Mouse (Mus musculus): ENCODE measurements at regions not wholly inside any gene's neighbourhood (a gene's known extent, or its start where the extent isn't known, plus 50 kb on each side); places are given as distances from the start of the nearest gene placed in this dataset.
A peak's percentile ranks its signal among the peaks of the same experiment; 100 is the strongest.

DNA sequence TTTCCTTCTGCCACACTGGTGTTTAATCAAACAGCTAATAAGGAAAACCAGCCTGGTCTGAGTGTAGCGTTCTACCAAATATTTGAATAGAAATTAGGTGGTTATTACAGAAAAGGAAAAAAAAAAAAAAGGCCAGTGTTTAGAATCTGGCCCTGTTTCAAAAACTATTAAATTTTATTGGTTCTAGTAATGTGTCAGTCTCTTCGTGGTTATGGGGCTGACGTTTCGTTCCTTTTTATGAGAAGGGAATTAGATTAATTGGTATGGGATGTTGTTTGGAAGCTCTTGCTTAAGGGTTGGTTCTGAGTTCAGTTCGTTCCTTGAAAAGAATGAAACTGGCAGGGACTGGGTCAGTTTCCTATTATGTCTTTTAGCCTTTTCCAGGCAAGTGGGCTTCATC, 241.5 kb upstream of the Mmadhc start:
- DNase-seq (ENCODE audit: low spot score in 2 of 2), result no peak

DNA sequence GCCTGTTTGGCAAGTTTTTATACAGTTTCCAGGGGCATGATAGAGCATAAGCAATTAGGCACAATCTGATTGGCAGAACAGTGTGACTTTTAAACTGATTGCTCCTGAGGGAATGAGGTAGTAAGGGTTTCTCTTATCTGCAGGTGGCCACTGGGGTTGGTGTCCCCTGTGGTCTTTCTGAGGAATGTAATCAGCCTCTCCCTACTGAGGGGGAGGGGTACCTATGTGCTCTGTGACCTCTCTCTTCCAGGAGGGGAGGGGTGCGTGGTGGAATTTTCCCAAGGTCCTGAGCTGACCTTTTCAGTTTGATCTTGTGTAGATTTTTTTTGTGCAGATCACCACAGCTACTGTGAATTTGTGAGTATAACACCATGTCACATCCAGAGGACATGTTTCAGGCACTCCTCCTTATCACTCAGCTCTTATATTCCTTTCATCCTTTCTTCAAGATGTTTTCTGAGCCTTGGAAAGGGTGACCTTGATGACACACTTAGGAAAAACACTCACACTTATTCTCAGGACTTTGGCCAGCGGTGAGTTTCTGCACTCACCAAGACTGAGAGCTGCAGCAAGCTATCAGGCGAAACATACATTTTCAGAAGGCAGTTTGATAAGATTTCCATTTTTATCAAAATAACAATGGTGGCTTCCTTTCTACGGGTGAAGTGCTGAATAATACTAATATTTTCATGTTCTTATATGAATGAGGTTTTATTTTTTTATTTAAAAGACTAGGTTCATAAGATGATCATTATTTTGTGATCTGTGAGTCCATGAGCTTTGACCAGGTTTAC, 238.7 kb upstream of the Mmadhc start:
- no peak for DNase-seq (ENCODE audit: low spot score in 2 of 2)

DNA sequence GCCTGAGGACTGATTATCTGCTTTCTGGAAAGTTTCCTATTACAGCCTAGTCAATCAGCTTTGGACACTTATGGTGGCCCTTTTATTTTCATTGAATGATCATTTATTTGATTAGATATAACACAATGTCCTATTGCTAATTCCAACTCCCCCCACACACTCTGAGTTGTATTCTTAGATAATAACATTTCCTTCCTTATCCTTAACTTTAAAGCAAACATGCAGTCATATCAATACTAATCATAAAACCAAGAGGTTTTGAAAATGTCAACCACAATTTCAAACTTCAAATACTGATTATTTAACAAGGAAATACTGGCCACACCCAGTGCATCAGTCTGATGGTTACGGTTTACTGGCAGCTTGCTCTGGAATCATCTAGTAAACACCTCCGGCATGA, 237.1 kb upstream of the Mmadhc start:
- DNase-seq (ENCODE audit: low spot score in 2 of 2), result no peak

DNA sequence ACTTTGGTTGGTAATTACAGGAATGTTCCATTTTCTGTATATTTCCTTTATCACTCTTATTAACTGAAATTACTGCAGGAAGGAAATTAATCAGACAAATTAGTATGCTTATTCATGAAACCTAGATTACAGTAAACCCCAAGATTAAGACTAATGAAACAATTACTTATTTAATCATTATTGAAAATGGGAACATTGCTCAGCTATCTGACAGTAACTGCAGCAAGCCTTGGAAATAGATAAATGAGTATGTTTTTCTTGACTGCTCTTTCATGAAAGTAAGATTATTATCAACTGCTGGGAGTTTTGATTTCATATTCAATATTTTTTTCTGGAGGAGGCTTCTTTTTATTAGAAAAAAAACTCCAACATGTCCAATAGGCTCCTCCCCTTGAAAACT, 230.8 kb upstream of the Mmadhc start:
- no peak for DNase-seq (ENCODE audit: low spot score in 2 of 2)

DNA sequence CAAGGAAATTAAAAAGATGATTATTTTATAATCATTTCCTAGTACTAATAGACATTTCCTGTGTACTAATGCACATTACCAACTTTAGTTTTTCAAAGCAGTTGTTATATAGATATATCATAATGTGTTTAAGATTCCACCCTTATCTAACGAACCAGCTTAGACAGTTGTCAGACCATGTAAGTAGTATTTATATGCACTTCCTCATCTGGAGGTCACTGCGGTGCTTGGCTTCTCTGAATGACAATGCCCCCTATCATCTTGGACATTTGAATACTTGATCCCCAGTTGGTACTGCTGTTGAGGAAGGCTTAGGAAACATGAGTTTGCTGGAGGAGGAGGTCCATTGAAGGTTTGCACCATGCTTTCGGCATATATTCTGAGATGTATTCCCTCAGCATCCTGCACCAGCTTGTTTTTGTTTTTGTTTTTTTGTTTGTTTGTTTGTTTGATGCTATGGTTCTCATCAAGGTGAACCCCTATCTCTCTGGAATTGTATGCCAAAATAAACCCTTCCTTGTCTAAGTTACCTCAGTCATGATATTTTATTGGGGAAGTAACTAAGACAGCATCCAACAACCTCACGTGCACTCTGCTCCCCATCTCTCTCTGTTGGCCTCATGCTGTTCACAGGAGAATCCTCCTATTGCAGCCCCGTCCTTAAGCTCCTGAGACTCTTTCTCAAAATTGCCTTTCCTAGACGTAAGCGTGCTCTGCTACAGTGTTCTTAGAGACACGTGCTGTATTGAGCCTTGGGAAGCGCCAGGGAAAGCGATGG, 228.4 kb upstream of the Mmadhc start:
- no peak for DNase-seq (ENCODE audit: low spot score in 2 of 2)

DNA sequence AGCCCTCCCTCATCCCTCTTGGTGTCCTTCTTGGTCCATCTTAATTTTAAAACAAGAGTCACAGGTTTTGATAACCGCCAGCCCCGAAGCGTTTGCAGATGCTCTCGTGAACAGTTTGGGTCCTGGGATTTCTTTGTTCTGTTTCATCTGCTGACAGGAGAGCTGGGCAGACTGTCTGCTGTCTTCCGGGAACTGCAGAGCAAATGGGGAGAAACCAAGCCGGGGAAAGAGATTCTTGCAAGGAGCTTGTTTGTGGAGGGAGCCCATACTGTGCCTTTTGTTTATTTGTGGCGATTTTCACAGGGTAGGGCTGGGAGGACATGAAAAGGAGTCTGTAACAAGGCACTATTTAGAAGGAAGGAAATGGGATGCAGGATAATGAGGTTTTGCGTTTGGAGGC, 223.6 kb upstream of the Mmadhc start:
- DNase-seq (ENCODE audit: low spot score in 2 of 2), result no peak

DNA sequence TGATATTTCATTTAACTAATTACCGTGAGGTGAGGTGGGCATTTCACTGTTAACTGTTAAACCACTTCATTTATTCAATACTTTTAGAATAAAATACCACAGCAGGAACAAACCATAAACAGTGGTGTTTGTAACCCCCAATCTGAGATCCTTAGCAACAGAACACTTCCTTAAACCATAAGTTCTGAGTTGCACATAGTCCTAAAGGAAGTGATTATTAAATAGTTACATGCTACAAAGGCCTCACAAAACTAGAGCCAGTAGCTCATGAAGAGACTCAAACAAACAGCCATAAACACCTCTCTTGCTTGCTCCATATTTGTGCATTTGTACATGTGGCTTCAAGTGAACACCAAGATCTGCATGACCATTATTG, 222.5 kb upstream of the Mmadhc start:
- no peak for DNase-seq (ENCODE audit: low spot score in 2 of 2)

DNA sequence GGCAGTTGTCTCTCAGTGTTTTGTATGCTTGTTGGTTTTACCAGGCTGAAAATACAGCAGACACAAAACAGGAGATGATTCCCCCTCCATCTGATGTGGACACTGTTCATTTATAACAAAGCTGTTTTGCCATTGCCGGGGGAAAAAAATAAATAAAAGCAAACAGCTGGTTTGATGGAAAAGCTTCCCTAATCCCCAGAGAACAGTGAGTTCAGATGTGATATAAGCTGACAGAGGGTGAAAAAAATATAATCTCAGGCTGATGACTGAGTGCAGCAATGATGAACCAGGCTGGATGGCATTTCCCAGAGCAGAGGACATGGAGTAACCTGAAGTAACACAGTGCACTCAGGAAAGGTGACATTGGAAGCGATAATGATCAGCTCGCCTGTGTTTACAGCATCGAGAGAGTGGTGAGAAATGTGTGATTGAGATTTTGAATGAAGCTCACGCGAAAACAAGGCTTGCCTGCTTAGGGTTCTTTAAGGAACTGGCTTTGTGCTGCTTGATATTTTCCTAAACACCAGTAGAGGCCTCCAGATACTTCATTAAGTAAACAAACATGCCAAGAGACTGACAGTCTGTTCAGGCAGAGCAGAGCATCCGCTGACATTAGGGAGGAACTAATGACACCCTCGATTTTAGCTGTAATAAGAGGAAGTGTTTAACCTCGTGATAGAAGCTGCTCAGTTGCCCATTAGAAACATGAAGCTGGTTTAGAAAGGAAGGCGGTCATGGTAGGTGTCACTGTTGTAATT, 221.9 kb upstream of the Mmadhc start:
- DNase-seq (ENCODE audit: low spot score in 2 of 2), result no peak

DNA sequence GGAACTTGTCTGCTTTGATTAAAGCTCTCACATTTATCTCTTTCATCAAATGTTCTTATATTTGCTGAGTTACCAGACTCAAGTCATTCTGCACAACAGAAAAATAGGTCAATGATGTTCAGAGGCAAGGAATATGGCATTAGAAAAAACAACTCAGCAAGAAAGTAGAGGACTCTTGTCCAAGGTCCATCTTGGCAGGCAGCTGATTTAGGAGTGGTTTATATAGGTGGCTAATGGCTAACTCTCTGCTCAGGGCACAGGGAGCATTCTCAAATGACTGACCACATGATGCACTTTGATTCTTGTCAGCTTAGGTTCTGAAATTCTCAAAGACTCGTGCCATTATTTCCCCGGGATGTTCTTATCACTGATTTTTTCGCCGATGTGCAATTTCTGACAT, 216.7 kb upstream of the Mmadhc start:
- no peak for DNase-seq (ENCODE audit: low spot score in 2 of 2)

DNA sequence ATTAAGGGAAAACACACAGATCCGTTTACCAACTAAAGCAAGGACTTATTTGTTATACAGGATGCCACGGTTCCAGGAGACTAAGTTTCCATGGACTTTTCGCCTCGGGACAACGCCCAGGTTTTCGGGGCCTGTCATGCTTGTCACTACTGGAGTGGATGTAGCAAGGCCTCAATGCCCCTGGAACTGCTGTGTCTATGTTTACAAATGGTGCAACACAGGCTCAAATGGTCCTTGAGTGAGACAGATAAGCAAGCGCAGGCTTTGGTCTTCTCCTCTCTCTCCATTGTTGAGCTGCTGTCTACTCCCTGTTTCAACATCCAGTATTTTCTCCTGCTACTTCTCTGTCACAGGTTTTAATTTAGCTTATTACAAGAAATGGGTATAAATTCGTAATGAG, 202.1 kb upstream of the Mmadhc start:
- no peak for DNase-seq (ENCODE audit: low spot score in 2 of 2)

DNA sequence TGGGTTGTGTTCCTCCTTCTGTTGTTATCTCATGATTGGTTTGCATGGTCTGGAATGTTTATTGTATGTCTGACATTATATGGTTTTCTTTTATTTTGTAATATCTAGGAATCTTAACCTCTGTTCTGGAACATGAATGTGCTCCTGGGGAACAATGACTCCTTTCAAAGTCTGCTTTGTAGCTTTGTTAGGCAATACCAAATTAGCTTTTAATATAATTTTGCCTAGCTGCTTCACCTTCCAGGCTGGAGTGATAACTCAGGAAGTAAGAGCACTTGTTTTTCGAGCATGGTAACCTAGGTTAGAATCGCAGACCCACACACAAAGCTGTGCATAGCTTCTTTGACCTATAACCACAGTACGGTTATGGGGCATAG, 199.4 kb upstream of the Mmadhc start:
- no peak for DNase-seq (ENCODE audit: low spot score in 2 of 2)

DNA sequence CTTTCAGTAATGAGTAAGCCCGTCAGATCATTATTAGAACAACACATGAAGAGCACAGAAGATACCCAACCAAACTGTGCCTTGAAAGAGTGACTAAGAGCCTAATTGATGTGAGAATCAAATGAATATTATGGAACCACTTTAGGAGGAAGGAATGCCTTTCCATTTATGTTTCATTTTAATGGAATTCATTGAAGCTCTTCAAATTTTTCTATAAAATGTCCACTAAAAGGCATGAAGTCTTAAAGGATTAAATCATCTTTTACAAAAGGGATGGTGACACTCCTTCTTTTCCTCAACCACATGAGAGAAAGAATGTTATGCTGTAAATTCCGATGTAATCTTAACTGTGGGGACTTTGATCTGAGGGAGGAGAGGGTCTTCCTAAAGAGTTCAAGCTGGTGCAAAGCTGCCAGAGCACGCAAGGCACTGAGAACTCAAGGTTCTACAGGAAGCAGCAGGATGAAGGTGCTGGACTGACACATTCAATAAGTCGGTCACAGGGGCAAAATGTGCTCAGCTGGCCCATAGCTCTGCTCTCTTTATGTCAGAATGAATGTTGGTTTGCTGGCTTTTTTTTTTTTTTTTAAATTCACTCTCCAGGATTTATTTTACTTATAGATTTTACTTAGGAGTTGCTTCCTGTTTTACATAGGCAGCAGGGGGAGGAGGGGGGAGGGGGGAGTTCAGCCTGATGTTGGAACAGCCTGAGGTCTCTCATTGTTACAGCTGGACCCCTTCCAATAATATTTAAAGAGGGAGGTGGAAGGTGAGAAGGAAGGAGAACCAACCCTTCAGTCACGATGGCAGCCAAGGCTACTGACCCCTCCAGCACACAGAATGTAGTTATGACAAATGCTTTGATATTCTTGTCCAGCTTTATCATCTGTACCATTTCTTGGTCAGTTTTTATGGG, 198.8 kb upstream of the Mmadhc start:
- DNase-seq (ENCODE audit: low spot score in 2 of 2), result no peak

DNA sequence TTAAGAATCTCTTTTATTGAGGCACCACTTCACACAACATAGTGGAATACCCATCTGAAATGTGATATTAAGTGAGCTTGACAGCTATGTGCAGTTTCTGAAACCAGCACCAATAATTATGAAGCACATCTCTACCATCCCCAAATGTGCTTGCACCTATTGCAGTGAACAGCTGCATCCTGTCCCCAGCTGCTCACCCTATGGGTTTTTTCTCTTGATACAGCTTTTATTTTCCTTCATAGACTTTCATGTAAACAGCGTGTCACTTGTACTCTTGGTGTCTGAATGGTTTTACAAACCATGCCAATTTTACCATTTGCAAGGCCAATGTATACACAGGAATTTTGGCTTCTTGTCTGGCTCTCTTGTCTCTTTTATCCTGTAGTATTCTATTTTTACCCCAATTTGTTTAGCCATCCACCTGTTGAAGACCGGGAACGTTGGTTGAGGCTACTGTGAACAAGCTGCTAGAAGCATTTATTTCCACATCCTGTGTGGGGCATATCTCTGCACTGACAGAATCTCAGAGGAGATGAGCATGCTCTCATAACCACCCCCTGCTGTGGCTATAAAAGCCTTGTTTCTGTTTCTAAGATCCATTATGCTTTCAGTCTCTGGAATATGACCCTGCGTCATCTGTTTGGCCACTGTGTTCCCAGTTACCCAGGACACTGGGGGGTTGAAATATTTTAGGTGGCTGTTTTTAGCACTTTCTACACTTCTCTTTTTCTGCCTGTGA, 197.2 kb upstream of the Mmadhc start:
- DNase-seq (ENCODE audit: low spot score in 2 of 2), result no peak

DNA sequence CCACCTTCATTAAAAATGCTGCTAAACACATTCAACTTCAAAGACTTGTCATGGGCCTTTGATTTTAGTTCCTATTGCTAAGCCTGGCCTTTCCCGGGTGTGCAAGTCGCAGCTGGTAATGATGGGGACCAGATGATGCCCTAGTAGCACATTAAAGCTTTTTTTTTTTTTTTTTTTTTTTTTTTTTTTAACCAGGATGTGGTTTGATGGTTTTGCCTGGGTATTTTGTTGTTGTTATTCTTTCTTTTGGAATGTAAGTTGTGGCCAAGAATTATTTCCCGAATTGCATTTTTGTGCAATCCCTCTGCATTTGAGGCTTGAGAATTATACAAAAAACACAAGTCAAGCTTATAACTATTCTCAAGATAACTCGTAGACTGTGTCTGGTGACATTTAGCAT, 167.2 kb upstream of the Mmadhc start:
- DNase-seq (ENCODE audit: low spot score in 2 of 2), result no peak

DNA sequence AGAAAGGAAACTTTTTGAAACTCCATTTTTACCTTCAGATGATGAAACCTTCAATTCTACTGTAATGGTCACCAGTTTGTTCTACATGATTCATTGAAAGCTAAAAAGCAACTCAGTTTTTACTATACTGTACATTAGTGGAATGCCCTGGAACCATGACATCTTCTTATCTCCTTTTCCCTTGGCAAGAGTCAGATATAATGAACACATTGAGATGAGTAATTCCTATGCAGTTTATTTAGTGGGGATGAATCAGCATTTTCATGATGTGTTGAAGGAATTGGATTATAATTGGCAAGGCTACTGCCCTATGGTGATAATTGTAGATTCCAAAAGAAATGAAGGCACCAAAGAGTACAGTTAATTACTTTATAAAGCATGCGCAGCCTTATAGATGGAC, 165.8 kb upstream of the Mmadhc start:
- DNase-seq (ENCODE audit: low spot score in 2 of 2), result no peak

DNA sequence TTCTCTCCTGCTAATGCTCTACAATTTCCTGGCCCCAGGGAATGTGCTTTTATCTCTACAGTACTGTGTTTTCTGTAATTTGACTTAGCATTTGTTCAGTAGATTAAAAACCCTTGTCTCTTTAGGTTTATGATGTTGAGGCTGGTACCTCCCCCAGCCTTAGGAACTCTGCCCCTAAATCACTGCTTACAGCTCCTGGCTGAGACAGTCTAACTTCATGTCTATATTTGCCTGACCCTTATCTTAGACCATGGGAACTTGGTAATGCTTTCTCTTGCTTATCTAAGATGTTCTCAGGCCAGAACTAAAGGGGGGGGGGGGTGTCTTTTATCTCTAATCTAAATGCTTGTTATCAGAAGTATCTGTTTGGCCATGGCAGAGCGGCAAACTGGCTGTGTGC, 160.1 kb upstream of the Mmadhc start:
- no peak for DNase-seq (ENCODE audit: low spot score in 2 of 2)

DNA sequence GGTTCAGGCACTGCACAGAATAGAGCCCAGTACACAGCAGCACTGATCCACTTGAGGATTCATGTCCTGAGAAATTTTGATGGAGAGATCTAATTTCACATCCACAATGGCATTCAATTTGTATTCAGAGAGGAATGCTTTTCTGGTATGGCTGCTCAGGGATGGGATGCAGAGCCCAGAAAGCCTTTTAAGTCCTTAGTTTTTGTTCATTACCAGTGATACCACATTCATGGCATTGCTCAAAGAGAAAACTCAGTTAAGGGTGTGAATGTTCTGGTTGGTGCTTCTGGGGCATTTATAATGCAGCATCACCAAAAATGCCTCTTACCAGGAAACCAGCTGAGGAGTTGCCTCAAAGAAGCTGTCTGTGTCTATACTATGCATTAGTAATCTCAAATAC, 151.5 kb upstream of the Mmadhc start:
- DNase-seq (ENCODE audit: low spot score in 2 of 2), result no peak

DNA sequence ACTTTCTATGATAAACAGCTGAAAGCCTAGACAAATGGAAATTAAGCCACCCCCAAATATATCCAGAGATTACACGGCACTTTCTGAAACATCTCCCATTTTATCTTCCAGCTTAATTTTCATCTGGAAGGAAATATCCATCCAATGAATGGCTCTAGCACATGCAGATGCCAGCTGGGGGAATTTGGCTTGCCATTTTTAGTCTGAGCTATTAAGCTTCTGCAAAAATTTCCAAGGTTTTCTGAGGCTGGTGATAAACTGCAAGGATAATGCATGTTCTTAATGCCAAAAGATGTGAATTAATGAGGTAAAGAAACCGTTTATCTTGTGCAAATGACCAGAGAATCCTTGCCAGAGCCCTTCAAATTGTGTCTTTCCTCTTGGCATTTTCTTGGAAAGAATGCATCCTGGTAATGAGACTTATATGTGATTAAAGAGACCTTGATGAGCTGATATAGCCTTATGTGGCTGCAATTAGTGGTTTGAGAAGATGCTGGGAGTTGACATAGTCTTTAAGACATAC, 149.4 kb upstream of the Mmadhc start:
- peak in 1 of 2 experiments; percentile 13 for DNase-seq (ENCODE audit: low spot score in 2 of 2)

DNA sequence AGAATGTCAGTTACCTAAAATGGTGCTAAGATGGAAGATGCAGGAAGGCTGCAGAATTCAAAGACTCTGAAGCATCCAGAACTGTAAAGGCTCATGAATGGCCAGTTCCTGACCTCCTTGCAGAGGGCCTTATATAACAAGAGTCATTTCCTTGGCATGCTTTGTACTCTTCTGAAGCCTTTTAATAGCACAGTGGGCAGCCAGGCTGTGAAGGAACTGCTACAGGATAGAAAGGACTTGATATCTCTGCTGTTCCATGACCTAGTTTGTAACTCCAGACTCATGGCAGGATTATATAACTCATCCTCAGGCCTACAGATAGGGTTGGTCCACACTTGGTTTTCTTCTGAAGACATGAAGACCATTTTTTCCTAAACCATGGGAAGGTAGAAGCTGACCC, 143.7 kb upstream of the Mmadhc start:
- no peak for DNase-seq (ENCODE audit: low spot score in 2 of 2)

DNA sequence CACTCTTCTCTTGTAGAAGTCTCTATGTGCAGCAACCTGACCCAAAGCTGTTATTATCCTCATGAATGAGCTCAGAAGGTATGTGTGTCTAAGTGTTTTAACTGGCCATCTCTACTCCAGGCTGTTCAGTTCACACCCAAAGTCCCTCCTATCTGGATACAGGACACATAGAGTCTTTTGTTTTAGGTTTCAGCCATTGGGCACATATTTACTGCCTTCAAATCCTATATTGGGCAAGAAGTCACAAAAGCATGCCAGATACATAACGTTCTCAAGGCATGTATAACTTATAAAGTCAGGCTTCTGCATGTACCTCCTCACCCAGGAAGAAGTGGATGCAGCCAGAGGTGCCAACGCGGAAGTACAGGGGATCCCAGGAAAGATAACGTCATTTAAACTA, 136.6 kb upstream of the Mmadhc start:
- no peak for DNase-seq (ENCODE audit: low spot score in 2 of 2)

DNA sequence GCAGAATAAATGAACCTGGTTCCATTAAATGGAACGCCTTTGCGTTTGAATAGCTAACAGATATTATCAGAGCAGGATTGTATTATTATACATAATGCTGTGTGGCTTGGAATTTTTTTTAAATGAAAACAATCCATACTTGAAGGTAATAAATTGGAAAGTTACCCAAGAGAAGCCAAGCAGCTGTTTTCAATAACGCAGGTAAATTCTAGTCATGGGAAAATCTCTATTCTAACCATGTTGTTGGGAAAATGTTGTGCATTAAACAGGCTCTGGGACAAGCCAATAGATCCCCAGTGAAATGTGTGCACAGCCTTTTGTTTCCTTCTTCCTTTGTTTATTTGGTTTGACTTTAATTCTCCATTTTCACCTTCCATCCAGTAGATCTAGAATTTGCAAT, 128.6 kb upstream of the Mmadhc start:
- no peak for DNase-seq (ENCODE audit: low spot score in 2 of 2)
